Mouse (Mus musculus): Measurements from ENCODE around the gene Nhsl2.

GRCm38 (mm10) chrX:102068811-102069540, 219.8 kb downstream of the Nhsl2 start:
- TF ChIP-seq POLR2A (IDR thresholded peaks at IDR 0.05; ENCODE audit: low read depth, low read length), result no peak
- TF ChIP-seq CTCF (IDR thresholded peaks at IDR 0.05; ENCODE audit: extremely low read depth, insufficient read length, insufficient replicate concordance, low read depth, low read length), result no peak

Data from small intestine, adult 2 months (tissue).